Mouse (Mus musculus) fibroblast of lung, adult 2 months (primary cell): Measurements from ENCODE around the gene Gm572.

Experiments
- DNase-seq: peaks from one replicate; pipeline ENCODE4 v3.0.0-alpha.2; 2011; ENCODE audit warnings: low read depth

Gene Gm572

GRCm38 (mm10) chr4:148643291-148644156 lies at the start of gene Gm572:
Gene Gm572, plus strand, starts transcription at chr4:148643317.
- DNase-seq = no peak

GRCm38 (mm10) chr4:148593996-148594395 lies 49.1 kb upstream of the Gm572 start:
- no peak for DNase-seq

DNA sequence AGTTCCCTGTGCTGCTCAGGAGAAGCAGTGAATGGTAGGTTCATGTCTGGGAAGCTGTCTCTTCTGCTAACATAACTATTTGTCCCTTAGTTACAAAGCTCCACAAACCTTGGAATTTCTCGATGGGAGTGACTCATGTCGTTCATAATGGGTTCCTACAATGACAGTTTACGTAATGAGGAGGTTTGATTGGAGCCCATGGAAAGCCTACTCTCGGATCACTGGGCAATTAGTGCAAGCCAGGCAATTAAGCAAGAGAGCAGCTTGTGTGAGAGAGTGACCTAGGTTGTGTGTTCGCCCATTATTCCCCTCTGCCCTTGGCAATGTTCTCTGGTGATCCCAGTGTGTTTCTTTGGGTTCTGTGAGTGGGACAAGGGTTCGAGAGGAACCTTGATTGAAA lies 47.2 kb upstream of the Gm572 start:
- no peak for DNase-seq

DNA sequence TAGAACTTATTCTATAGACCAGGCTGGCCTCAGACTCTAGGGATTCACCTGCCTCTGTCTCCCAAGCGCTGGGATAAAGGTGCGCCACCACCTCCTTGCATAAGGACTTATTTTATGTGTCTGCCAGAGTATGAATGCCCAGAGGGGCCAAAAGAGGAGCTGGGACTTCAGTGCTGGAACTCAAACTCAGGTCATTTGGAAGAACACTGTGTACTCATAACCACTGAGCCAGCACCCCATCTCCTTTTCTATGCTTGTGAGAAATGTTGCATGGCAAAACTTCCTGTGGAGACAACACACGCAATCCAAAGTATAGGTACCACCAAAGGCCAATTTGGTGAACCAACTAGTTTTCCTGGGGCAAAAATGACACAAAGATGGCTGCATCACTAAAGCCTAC lies 46.4 kb upstream of the Gm572 start:
- no peak for DNase-seq

DNA sequence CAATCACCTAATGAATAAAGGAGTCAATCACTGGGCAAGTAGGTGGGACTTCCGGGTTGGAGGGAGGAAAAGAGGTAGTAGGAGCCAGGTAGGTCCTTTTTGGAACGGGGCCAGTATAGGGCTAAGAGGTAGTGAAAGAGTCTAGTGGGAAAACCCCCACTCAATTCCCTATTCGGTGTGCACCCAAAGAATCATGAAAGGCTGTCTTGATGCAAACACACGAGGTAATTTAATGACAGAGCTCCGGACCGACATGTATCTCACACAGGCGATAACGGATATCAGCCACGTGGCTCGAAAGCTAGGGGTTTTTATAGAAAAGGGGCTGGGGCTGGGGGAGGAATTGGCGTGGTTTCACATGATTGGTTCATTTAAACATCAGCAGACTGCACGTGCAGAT lies 44.3 kb upstream of the Gm572 start:
- DNase-seq = no peak

GRCm38 (mm10) chr4:148600316-148600715 lies 42.8 kb upstream of the Gm572 start:
- DNase-seq = no peak

DNA sequence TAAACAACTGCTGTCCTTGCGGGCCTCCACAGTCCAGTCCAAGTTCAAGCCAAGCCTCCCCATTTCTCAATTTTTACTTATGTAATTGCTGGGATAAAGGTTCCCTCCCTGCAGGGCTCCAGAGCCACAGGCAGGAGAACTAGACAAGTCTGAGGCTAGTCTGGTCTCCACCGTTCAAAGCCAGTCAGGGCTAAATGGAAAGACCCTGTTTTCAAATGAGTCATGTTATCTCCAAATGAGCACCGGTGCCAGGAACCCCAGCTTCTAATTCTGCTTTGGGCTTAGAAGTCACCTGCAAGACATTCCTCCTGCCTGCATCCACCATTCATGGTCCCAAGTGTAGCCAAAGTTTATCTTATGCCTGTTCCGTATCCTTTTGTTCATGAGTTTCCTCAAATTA lies 41.2 kb upstream of the Gm572 start:
- no peak for DNase-seq

GRCm38 (mm10) chr4:148602357-148603120 lies 40.6 kb upstream of the Gm572 start, which contains the start of gene Masp2:
Gene Masp2, plus strand, starts transcription at chr4:148602554.
- DNase-seq = no peak

DNA sequence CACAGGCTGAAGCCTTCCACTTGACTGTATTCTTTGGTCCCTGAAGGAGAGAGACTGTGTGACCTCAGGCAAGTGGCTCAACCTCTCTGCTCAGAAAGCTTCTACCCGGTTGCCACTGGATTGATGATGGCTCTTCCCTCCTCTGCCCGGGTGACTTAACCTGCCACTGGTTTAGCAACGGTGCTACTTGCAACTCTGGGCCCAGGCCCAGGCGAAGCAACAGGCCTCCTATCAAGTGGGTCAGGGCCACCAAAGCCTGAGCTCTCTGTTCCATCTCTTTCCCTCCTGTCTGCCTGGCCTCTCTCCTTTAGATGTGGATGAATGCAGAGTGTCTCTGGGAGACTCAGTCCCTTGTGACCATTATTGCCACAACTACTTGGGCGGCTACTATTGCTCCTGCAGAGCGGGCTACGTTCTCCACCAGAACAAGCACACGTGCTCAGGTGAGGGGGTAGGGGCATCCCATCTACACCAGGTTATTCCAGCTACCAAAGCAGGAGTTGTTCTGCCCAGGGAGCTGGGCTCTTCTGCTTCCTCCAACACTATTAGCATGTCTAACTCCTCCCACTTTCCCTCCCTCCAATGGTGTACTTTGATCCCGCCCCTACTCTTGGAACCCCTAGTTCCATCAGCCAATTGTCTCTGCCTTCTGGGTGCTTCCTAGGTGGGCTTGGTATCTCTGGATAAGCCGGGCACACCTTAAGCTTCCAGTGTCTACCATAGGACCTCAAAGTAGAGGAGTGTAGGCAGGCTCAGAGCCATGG lies 39.6 kb upstream of the Gm572 start:
- no peak for DNase-seq

DNA sequence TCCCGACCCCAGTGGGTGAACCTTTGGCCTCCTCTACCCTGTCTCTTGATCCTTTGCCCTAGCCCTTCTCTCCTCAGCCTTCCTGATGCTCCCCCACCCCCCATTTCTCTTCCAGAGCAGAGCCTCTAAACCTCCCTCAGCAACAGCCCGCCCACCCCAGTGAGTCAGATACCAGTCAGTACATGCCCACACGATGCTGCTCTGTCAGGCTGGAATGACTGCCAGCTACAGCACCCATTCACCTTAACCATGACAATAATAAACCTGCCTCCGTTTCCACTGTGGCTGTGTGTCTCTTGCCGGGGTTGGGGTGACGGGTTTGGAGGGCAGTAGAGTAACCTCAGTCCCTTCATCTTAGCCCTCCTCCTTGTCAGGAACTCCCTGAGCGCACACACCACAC lies 39.0 kb upstream of the Gm572 start:
- no peak for DNase-seq

DNA sequence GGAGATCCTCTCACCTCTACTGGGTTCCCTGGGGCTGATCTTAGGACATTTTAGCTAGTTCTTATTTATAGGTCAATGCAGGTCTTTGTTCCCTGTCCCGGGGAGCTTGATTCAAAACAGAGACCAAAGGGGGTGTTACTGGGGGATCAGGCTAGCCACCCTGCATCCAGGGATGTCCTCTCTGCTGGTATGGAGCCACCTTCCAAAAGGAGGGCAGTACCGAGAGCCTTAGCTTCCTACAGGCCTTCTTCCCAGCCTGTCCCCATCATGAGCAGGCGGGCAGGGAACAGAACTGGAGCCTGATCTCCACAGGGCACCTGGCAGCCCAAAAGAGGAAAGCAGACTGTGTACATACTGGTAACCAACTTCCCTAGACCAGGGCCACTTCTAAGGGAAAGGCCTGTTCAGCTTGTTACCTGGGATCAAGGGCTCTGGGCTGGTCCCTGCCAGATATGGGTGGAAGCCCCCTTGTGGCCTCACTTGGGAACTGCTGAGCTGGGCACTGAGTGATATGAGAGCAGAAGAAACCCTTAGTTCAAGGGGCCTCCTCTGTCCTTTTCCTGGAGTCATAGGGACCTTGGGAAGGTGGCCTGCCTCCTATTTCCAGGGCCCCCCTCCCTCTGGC lies 38.5 kb upstream of the Gm572 start:
- no peak for DNase-seq

GRCm38 (mm10) chr4:148607758-148608157 lies 35.4 kb upstream of the Gm572 start:
- DNase-seq = no peak

DNA sequence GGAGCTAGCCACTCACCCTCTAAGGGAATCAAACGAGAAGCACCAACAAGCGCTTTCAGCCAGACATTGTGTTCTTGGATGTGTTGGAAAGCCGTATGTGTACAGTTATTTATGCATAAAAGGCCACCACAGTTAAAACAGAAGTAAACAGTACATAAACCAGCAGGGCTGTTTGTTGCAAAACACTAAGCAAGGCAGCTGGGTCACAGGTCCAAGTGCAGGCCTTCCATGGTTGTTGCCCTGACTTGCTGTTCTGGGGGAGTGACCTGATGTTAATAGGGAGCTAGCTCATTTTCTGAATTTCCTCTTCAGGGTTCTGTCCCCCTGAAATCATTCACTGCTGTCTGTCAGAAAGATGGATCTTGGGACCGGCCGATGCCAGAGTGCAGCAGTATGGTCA lies 33.3 kb upstream of the Gm572 start:
- DNase-seq = no peak

DNA sequence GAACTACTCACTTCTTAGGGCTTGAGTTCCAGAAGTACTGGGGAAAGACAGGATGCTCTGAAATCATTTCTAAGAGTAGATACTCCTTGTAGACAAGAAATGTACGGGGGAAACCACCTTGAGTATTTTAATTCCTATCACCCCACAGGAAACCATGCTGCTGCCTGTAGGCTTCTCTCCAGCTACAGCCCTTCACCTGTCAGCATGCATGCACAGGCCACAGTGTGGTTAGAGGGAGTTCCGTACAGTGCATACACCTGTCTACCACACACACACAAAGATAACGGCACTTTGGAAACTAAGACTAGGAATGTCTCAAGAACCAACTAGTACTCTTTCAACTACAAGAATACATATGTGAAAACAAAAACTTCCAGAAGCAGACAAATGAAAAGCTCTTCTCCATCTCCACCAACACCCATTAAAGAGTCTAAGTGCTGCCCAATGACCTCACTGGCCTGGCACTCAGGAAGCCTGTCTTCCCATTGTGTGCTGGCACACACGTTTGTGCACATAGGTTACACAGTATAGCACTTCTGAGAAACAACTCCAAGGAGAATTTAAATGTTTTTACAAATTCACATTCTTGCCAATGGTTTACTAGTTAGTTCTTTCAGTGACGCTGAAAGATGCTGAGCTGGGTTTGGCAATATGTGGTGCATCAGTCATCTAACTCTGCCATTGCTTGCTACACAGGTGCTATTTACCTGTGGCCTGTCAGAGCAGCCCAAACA lies 32.3 kb upstream of the Gm572 start:
- no peak for DNase-seq

DNA sequence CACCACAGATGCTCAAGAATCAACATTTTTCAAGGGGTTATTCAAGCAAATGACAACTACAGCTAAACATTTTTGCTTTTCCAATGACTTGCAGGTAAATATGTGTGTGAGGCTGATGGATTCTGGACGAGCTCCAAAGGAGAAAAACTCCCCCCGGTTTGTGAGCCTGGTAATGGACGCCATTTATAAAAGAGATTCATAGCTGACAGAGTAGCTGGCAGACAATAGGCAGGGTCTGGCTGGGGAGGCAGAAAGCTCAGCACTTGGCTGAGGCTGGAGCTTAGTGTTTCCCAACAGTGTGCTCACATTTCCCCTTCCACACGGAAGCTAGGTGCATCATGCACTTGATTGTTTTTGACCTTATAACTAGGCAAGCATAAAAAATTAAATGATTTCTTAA lies 30.6 kb upstream of the Gm572 start:
- DNase-seq = no peak

DNA sequence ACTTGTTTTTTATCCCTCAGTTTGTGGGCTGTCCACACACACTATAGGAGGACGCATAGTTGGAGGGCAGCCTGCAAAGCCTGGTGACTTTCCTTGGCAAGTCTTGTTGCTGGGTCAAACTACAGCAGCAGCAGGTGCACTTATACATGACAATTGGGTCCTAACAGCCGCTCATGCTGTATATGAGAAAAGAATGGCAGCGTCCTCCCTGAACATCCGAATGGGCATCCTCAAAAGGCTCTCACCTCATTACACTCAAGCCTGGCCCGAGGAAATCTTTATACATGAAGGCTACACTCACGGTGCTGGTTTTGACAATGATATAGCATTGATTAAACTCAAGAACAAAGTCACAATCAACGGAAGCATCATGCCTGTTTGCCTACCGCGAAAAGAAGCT lies 29.4 kb upstream of the Gm572 start:
- no peak for DNase-seq

GRCm38 (mm10) chr4:148619805-148620204 lies 23.3 kb upstream of the Gm572 start:
- DNase-seq = no peak

- no peak for DNase-seq
Measured at GRCm38 (mm10) chr4:148620718-148621117, 22.4 kb upstream of the Gm572 start.

DNA sequence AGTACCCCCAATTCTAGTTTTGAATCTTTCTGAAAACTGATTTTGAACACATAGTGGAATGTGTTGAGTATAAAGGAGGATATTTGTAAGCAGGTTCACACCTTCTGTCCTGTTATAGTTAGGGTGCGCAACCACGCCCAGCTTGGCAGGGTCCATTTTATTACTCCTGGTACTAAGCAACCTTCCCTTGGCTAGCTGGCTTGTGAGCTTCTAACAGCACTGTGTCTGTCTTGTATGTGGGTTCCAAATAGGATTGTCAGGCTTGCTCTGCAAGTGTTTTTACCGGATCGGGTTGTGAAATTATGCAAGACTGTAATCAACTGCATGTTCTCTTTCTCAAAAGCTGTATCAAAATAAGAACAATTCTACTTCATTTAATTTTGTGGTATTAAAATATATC lies 20.6 kb upstream of the Gm572 start:
- no peak for DNase-seq

DNA sequence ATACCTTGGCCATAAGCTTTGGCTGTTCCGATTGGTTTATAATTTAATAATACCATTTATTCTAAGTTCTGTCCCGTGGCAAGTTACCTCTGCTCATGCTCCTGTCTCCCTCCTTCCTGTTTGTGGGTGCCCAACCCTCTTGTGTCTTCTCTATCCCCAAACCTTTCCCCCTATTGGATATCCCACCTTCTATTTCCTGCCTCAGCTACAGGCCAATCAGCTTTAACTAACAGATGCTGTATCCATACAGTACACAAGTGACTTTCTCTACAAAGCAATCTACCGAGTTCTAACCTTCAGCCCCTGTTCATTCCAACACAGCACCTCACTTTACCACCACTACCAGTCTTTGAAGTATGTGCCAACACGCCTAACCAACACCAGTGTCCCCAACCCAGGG lies 19.5 kb upstream of the Gm572 start:
- DNase-seq = no peak

DNA sequence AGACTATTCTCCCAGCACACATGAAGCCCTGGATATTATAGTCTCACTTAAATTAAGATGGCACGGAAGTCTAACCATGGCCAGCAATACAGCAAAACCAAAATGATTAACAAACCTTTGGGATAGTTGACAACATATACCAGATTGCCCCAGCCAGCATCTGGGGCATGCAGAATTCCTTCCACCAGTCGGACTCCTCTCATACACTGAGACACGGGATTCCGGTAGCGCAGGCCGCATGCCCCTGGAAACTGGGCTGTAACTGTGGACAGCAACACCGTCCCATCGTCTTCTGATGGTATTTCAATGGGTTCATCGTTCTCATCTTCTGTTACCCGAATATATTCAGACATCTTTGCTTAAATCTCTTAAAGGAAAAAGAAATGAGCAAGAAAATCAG lies 18.1 kb upstream of the Gm572 start:
- DNase-seq = no peak
